Mouse (Mus musculus): ENCODE results near the gene Lexm. TPM values are rescaled to one million over a fixed set of nuclear protein-coding genes. Genes with fewer than 3 reads are reported as not detected.
A peak's percentile ranks its signal among the peaks of the same experiment; 100 is the strongest.

The Lexm gene
- total RNA-seq (2021) = not detected
- long read RNA-seq, experiment 1 = 0 reads
- long read RNA-seq, experiment 2 = 0 reads

DNA sequence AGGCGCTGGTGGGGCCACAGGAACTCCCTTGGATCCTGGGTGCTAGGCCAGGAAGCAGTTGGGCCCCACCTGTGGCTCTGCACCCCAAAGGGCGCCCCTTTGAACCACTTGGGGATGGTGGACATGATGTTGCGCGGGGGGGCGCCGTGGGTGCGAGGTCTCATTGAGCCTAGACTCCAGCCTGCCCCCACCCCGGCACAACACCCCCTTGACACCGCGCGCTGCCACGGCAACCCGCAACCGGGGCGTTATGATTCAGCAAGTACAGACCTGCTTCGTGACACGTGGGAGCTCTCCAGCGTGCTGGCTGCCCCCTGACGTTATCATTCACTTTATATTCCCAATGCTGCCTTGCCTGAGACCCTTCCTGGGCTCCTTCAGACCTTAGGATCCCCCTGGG lies at the start of gene Lexm:
Gene Lexm, minus strand, starts transcription at position 186 of the 400 bp plus-strand sequence.
- DNase-seq = no peak
- intact Hi-C loops (cut with DNase I) = loop anchor here (10.0 kb wide), 1 partner anchor 538 kb away; no protein-coding TSS in a partner anchor

- DNase-seq = peak; percentile 31 to 58
- intact Hi-C loops (cut with DNase I) = no loop called here
These were observed 49.5 kb upstream of the Lexm start for GRCm38 (mm10) chr4:106666546-106666945.

GRCm38 (mm10) chr4:106665673-106666072 lies 48.6 kb upstream of the Lexm start:
- no peak for DNase-seq
- intact Hi-C loops (cut with DNase I) = no loop called here

GRCm38 (mm10) chr4:106665269-106665668 lies 48.2 kb upstream of the Lexm start:
- intact Hi-C loops (cut with DNase I) = no loop called here
- DNase-seq = no peak

DNA sequence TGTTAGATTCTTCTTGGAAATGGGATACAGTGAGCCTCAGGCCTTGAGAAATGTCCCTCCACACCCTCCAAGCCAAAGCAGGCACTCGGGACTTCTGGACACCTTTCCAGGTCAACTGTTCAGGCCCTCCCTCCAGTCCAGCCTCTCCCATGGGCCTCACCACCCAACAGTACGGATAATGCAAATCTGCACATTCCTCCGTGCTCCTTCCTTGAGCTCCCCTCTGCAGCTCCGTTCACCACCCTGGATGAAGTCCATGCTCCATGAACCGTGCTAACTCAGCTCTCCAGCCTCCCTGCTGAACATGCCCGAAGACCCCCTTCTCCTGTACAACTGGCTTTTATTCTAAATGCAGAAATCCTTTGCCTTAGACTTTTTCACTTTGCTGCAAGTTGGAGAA lies 47.7 kb upstream of the Lexm start:
- DNase-seq = no peak
- intact Hi-C loops (cut with DNase I) = no loop called here

DNA sequence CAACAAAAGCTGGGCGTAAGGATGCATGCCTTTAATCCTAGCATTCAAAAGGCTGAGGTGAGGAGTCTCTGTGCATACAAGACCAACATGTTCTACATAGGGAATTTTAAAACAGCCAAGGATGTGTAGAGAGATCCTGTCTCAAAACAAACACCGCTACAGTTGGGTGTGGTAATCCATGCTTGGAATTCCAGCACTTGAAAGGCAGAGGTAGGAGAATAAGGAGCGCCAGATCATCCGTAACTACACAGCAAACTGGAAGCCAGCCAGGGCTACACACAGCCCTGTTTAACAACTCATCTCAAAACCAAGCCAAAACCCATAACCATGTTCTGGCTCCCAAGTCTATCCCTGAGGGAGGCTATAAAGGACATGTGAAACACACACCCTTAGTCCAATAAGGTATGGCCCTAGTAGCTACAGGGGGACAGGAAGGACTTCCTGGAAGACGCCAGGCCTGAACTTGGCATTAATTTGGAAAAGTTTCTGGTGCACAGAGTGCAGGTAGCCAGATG lies 47.0 kb upstream of the Lexm start:
- DNase-seq = no peak
- intact Hi-C loops (cut with DNase I) = no loop called here

DNA sequence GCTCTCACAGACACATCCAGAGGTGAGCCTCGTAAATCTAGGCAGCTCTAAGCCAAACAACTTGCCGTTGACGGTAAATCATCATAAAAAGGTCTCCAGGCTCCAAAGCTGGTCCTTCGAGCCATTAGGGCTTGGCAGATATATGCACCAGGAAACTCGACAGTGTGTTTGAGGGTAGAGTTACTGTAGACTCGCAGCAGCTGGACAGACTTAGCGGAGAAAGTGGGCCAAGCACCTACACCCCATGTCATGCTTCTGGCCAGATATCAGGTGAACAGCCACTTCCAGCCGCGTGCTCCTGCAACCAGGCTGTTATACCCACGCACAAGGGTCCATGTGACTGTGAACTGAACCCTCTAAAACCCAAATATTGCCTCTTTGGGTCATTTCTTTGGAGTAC lies 38.6 kb upstream of the Lexm start:
- DNase-seq = no peak
- intact Hi-C loops (cut with DNase I) = no loop called here

DNA sequence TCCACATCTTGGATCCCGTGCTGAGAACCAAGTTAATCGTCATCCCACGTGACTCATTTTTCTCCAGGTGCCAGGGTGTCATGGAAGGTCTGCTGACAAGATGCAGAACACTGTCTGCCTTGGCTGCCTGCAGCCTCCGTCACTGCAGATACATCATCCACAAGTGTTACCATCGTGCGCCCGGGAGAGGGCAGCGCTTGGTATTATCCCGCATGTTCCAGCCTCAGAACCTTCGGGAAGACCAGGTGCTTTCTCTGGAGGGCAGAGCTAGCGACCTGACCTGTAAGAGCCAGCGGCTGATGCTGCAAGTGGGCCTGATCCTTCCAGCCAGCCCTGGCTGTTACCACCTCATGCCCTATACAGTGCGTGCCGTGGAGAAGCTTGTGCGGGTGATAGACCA lies 36.0 kb upstream of the Lexm start:
- no peak for DNase-seq
- intact Hi-C loops (cut with DNase I) = no loop called here

DNA sequence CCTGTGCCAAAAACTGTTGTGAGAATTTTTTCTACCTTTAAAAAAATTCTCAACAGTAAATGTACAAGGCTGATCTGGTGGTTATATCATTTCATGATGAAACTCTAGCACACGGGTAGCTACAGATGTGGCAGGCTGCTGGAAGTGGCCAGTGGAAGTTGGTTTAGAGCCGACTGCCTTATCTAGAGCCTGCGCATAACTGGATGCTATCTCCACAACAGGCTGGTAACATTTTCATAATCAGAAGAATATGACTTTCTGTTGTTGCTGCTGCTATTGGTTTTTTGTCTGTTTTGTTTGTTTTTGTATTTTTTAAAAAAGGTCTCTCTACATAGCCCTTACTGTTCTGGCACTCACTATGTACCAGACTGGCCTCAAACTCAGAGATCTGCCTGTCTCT lies 35.5 kb upstream of the Lexm start:
- intact Hi-C loops (cut with DNase I) = no loop called here
- DNase-seq = no peak

DNA sequence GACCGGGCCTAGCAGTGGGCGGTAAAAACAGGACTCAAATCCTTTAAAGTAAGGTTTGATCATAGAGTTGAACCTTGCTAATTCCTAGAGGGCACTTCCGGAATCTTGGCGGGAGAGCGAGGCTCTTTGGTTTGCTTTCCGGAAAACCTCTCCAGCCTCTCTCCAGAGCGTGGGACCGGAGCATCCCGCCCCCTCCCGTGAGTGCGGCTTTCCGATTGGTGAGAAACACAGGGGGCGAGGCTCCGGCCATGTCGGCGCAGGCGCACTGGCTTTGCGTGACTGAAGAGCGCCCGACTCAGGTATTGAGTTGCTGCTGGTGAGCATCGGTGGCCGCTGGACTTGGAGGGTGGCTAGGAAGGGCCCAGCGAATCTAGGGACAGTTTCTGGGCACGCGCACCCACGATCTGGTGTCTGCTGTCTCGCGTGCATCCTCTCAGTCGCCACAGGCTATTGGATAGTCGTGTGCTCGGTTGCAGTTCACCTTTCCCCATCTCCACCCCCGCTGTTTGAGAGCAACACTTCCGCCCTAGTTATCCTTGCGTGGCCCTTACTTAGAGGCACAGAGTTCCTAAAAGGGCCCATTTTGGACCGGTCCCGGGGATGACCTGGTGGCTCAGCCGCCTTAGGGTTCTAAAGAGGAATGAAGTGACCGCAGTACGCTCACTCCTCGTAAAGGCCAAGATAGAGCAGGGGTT lies 33.9 kb upstream of the Lexm start, which contains the start of gene Pars2:
Gene Pars2, plus strand, starts transcription at position 237 of the 695 bp plus-strand sequence.
- intact Hi-C loops (cut with DNase I) = no loop called here

GRCm38 (mm10) chr4:106647137-106647536 lies 30.1 kb upstream of the Lexm start:
- no peak for DNase-seq
- intact Hi-C loops (cut with DNase I) = no loop called here

More for the DNA sequence above, 33.9 kb upstream of the Lexm start, which contains the start of gene Pars2:
- DNase-seq = peak; percentile 92 to 96

DNA sequence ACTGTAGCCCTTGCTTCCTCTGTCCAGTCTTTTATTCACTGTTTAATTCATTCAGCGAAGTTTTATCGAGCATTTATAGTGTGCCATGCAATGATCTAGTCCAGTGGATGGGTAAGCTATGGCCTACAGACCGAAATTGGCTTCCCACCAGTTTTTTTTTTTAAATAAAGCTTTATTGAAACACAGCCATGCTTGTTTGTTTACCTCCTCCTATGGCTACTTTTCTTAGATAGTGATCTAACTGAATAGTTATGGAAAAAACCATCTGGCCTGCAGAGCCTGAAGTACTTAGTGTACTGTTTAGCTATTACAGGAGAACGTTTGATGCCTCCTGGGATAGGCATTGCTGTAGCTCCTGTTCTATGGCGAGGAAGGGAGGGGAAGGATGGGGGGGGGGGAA lies 28.8 kb upstream of the Lexm start:
- no peak for DNase-seq
- intact Hi-C loops (cut with DNase I) = no loop called here

DNA sequence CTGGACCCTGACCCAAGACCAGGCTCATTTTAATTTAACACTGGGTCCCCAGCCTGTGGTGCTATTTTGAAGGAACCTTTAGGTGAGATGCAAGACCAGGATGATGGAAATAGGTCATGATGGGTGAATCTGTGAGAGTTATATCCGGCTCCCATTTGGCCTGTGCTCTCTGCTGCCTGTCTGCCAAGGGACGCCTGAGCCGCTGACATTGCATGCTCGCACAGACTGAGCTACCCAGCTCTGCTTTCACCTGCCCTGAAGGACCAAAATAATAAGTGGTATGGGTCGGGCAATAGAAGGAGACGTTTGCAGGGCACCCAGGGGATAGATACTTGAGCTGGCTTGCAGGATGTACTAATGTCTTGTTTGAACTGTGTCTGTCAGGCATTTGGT lies 27.2 kb upstream of the Lexm start:
- DNase-seq = no peak
- intact Hi-C loops (cut with DNase I) = no loop called here

DNA sequence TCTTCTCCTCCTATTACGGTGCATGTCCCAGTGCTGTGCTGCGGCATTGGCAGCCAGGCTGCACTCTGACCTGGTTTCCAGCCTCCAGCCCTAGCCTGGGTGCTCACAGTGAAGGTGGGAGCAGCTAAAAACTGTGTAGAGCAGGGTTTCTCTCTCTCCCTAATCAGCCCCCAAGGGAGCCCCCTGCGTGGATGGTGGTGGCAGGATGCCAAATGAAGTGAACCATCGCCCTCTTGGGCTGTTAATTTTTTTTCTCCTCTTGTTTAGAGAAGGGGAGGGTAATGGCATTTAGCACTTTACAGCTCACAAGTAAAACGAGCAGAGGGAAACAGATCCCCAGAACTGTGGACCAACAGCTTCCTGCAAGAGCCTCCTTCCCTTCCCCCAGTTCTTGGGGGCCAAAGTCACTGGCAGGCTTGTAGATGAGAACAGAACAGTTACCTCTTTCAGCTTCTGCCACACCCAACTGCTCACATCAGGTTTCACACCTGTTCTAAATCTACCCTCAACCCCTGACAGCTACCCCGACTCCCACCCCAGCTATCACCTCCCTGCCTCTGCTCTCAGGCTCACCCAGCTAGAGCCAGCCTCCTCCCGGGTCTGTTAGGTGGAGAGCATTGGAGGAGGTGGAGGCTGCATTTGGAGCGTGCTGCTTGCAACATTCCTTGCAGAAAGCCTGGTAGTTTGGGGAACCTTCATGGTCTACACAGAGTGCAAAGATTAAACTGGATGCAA lies 26.6 kb upstream of the Lexm start:
- DNase-seq = no peak
- intact Hi-C loops (cut with DNase I) = no loop called here

GRCm38 (mm10) chr4:106634086-106634479 lies 17.0 kb upstream of the Lexm start:
- no peak for DNase-seq
- intact Hi-C loops (cut with DNase I) = loop anchor here (5.0 kb wide), 1 partner anchor 43 kb away; the partner anchor contains the start of gene Ttc4

DNA sequence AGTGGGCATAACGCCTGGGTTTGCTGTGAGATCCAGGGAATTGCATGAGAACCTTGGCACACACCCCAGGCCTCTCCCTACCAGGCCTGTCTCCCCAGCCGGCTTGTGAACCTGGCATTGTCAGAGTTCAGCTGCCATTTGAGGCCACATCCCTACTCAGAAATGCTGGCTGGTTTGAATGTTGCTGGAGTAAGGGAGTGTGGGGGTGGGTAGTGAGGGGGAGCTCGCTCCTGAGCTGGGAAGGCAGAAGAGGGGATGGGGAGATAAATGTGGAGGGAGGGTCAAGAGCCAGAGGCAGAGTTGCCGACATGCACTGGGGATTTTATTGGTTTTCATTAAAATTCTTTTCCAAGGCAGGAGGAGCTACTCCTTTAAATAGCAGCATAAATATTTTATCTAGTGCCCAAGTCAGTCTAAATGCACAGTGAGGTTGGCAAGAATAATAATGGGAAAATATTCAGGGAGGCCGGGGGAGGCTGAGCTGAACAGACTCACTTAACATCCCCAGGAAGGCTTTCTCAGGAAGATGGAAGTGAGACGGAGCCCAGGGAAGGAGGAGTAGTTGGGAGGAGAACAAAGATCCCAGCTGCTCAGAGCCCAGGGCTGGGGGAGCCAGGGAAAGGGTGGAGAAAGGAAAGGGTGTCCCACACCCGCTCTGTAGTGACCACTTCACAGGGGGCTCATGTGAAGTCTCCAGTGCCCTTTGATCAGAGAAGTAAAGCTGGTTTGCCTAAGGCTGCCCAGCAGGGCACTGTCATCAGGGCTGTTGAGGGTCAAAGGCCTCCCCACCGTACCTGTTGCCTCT lies 16.4 kb upstream of the Lexm start:
- no peak for DNase-seq
- intact Hi-C loops (cut with DNase I) = loop anchor here (5.0 kb wide), 1 partner anchor 44 kb away; the partner anchor contains the start of gene Ttc4

DNA sequence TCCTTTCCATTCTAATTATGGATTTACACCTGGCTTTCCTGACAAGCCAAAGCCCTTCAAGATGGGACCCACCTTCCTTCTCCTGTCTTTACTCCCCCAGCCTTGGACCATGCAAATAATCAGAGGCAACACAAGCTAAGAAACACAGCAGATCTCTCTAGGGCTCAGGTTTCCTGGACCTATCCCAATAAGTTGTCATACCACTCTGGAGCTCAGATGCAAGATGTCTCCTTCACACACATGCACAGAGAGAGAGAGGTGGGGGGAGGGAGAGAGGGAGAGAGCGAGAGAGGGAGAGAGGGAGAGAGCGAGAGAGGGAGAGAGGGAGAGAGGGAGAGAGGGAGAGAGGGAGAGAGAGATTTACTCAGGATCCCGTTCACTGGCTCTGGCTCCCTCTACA lies 15.3 kb upstream of the Lexm start:
- no peak for DNase-seq
- intact Hi-C loops (cut with DNase I) = loop anchor here (5.0 kb wide), 1 partner anchor 45 kb away; the partner anchor contains the start of gene Ttc4

GRCm38 (mm10) chr4:106630333-106631220 lies 13.5 kb upstream of the Lexm start:
- peak; percentile 39 to 51 for DNase-seq
- intact Hi-C loops (cut with DNase I) = loop anchor here (1.0 to 5.0 kb wide), 2 partner anchors 47 to 78 kb away; partner anchors contain the start of gene Ttc4

DNA sequence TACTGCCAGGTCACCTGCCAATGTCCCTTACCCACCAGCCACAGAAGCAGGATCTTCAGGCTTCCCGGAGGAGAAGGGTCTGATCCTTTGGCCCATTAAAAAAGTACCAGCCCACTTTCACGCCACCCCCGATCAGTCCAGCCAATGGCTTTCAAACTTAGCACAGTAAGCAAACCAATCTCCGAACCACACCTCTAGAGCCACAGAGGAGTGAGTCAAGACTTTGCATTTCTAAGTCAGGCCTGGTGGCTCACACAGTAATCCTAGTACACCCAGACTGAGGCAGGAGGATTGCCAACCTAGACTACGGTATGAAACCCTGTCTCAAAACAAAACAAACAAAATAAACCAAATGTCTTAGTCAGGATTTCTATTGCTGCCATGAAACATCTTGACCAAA lies 12.3 kb upstream of the Lexm start:
- intact Hi-C loops (cut with DNase I) = no loop called here

More for the DNA sequence above, 12.3 kb upstream of the Lexm start:
- no peak for DNase-seq
